Mouse (Mus musculus): ENCODE results near the gene Baz2a.
"Not testable (repeated sequence)": the region's sequence is repeated elsewhere in the genome, so short reads cannot be mapped to it uniquely, and the experiment has no call there.

Gene Baz2a

GRCm38 (mm10) chr10:128081807-128082476, 9.4 kb upstream of the Baz2a start:
- ATAC-seq (ENCODE audit: low TSS enrichment): no peak

GRCm38 (mm10) chr10:128082477-128082808, 8.9 kb upstream of the Baz2a start:
- ATAC-seq (ENCODE audit: low TSS enrichment): peak; percentile 1; the same call in 1 of the 2 replicates

GRCm38 (mm10) chr10:128082880-128083421, 8.4 kb upstream of the Baz2a start, which contains the start of gene Atp5b:
Gene Atp5b, plus strand, starts transcription at chr10:128083273.
- ATAC-seq (ENCODE audit: low TSS enrichment): peak; percentile 96

GRCm38 (mm10) chr10:128083688-128084087, 7.7 kb upstream of the Baz2a start:
- peak; percentile 4; the same call in 1 of the 2 replicates for ATAC-seq (ENCODE audit: low TSS enrichment)

GRCm38 (mm10) chr10:128084160-128084559, 7.2 kb upstream of the Baz2a start:
- no peak for ATAC-seq (ENCODE audit: low TSS enrichment)

GRCm38 (mm10) chr10:128086391-128086790, 5.0 kb upstream of the Baz2a start:
- no peak for ATAC-seq (ENCODE audit: low TSS enrichment)

GRCm38 (mm10) chr10:128087216-128087615, 4.2 kb upstream of the Baz2a start:
- ATAC-seq (ENCODE audit: low TSS enrichment): not testable (repeated sequence)

GRCm38 (mm10) chr10:128088181-128088580, 3.2 kb upstream of the Baz2a start:
- no peak for ATAC-seq (ENCODE audit: low TSS enrichment)

- ATAC-seq (ENCODE audit: low TSS enrichment): no peak
Measured at GRCm38 (mm10) chr10:128089842-128090241, 1.5 kb upstream of the Baz2a start.

- ATAC-seq (ENCODE audit: low TSS enrichment): peak; percentile 35
Measured at GRCm38 (mm10) chr10:128090651-128091563, 470 bp upstream of the Baz2a start.

- peak; percentile 36 for ATAC-seq (ENCODE audit: low TSS enrichment)
Measured at GRCm38 (mm10) chr10:128092506-128093495, 1.4 kb downstream of the Baz2a start.

GRCm38 (mm10) chr10:128093496-128094294, 2.3 kb downstream of the Baz2a start:
- ATAC-seq (ENCODE audit: low TSS enrichment): no peak

GRCm38 (mm10) chr10:128094340-128094968, 3.1 kb downstream of the Baz2a start:
- ATAC-seq (ENCODE audit: low TSS enrichment): no peak

- no peak for ATAC-seq (ENCODE audit: low TSS enrichment)
Measured at GRCm38 (mm10) chr10:128095003-128095636, 3.7 kb downstream of the Baz2a start.

GRCm38 (mm10) chr10:128096313-128096692, 4.9 kb downstream of the Baz2a start:
- ATAC-seq (ENCODE audit: low TSS enrichment): no peak

- peak; percentile 58 for ATAC-seq (ENCODE audit: low TSS enrichment)
Measured at GRCm38 (mm10) chr10:128096693-128097586, 5.6 kb downstream of the Baz2a start.

GRCm38 (mm10) chr10:128097587-128097971, 6.2 kb downstream of the Baz2a start:
- no peak for ATAC-seq (ENCODE audit: low TSS enrichment)

GRCm38 (mm10) chr10:128110103-128110761, 18.9 kb downstream of the Baz2a start:
- peak; percentile 46; the same call in 1 of the 2 replicates for ATAC-seq (ENCODE audit: low TSS enrichment)
